Mouse (Mus musculus): Measurements from ENCODE around the gene Iqgap2.

Iqgap2 gene

DNA sequence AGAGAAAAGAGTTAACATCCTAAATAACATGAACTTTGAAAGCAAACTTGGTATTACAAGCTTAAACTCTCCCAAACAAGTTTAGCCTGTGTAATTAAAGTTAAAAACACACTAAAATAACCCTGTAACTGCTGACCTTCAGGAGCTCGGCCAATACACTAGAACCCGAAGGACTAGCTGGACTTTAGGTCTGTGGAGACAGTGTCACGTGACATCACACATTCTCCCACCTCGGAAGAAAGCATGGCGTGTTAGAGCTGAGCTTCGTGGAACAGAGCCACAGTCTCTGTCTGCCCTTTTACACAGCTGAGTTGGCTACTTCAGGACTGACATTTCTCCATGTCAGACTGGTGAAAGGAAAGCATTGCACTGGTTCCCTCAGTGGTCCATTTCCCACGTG, 4.3 kb downstream of the Iqgap2 start:
- DNase-seq (ENCODE audit: low read depth, low spot score), result no peak

- DNase-seq (ENCODE audit: low read depth, low spot score), result no peak
Measured at GRCm38 (mm10) chr13:95884455-95884854, 7.3 kb downstream of the Iqgap2 start.

DNA sequence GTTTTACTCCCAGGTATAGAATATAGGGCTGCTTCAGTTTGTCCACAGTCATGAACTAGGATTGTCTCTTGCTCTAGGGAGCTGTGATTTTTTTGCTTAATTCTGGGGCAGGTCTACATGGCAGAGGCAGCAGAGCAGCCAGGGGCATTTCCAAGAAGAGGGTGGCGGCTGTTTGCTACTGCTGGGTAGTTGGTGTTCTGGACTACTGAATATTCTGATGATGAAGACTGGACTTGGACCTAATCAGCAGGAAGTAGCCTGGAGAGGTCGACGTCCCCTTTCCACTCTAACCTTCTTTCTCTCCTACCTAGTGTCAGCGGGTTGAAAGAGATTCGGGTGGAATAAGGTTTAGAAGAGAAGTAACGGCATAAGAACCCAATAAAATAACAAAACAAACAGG, 9.7 kb downstream of the Iqgap2 start:
- no peak for DNase-seq (ENCODE audit: low read depth, low spot score)

DNA sequence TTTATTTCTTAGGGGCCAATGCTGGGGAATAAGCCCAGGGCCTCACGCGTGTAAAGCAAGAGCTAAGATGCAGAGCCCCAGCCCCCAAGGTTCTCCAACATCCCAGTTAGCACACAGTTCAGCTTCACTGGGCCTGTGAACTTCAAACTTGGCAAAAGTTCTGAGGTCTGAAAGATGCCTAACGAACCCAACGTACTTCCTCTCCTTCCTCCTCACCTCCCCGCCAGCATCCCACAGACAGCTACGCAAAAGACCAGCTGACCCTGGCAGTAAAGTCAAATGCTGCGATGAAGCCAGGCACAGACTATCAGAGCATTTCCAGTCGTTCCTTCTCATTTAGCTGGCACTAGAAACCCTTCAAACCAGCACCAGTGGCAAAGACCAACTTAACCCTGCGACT, 10.3 kb downstream of the Iqgap2 start:
- DNase-seq (ENCODE audit: low read depth, low spot score), result no peak

DNA sequence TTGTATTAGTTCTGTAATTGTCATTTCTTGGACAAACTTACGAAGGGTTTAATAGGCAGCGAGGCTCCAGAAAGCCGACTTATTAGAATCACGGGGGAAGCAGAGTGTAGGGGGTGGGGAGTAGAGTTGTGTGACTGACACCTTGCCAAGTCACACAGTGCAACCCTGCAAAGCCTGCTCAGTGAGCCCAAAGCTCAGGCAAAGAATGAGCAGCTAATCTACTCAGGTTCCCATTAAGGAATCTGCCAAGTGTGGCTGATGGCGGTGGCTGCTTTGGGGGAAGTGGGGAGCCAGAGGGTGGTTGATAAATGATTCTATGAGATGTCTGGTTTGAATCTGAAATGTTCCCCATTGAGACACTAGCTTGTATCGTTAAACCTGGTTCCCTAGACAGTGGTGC, 11.1 kb downstream of the Iqgap2 start:
- DNase-seq (ENCODE audit: low read depth, low spot score), result no peak

DNA sequence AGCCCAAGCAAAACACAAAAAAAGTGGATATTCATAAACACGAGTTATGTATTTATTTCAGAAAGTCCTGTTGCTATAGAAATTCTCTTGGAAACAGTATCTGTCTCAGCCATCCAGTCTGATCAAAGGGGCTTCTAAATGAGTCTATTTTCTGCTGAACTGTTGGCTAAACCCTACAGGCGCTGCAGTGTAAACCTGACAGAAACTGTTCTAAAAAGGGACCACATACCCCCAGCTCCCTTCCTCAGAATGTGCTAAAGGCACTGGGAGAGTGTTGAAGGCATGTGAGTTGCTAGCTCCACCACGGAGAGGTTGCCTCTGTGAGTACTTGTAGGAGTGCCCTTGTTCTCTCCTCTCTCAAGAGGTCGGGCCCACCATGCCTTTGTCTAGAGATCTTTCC, 19.7 kb downstream of the Iqgap2 start:
- DNase-seq (ENCODE audit: low read depth, low spot score), result no peak

DNA sequence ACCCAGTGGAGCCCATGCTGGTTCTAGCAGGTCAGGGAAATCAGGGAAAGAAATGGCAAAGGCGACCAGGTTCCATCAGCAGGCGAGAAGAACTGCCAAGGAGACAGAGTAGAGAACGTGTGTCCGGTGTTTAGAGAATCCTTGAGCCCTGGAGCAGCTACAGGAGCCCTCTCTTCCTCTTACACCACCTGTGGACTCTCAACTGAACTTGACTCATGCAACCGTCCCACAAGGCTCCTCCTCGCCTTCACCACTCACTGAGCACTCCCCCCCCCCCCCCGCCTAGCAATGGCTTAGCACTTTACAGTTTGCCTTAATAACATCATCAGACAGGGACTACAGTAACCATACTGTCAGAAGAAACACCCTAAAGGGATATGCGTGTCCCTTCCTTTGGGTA, 21.1 kb downstream of the Iqgap2 start:
- DNase-seq (ENCODE audit: low read depth, low spot score), result no peak

DNA sequence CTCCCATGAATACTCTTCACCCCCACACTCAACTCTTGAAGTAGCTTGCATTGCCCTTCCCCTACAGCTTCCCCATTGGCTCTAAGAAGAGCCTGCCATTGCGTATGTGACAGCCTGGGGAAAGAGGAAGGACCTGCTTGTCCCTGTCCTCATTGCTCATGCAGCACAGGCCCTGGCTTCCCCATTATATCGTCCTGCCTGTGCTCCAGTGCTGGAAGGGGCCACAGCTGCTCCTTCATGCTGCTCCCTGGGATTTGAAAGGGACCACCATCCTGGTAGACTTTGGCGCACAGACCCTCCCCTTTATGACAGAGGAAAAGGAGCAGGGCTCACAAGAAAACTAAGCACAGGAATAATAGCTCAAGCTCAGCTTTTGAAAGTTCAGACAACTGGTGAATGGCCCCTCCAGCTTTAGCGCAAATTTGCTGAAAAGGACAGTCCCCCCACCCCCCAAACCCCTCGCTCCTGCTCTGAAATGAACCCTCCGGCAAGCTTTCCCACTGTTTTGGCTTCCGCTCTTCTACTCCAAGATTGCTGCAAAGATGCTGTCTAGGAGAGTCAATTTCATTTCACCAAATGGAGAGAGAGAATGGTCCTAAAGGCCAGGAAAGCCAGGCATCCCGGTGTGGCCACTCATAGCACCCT, 22.7 kb downstream of the Iqgap2 start:
- no peak for DNase-seq (ENCODE audit: low read depth, low spot score)

GRCm38 (mm10) chr13:95862201-95862600, 29.5 kb downstream of the Iqgap2 start:
- DNase-seq (ENCODE audit: low read depth, low spot score), result no peak

DNA sequence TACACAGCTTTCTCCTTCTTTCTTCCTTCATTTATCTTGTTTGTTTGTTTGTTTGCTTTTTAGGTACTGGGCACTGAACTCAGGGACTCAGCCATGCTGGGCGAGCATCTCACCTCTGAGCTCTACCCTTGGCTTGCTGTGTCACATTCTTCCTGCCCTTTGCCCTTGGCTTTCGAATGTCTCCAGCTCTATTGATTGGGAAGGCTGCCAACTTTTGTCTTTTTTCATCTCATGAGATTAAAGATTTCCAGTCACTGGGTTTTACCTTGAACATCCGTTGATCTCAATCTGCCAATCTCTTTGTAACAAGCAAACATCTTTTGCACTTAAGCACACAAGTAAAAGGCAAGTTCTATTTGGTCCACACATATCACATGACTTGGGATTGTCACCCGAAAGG, 32.5 kb downstream of the Iqgap2 start:
- peak; percentile 73 for DNase-seq (ENCODE audit: low read depth, low spot score)

- no peak for DNase-seq (ENCODE audit: low read depth, low spot score)
Measured at GRCm38 (mm10) chr13:95858866-95859265, 32.9 kb downstream of the Iqgap2 start.

GRCm38 (mm10) chr13:95855537-95855936, 36.2 kb downstream of the Iqgap2 start:
- DNase-seq (ENCODE audit: low read depth, low spot score), result no peak

DNA sequence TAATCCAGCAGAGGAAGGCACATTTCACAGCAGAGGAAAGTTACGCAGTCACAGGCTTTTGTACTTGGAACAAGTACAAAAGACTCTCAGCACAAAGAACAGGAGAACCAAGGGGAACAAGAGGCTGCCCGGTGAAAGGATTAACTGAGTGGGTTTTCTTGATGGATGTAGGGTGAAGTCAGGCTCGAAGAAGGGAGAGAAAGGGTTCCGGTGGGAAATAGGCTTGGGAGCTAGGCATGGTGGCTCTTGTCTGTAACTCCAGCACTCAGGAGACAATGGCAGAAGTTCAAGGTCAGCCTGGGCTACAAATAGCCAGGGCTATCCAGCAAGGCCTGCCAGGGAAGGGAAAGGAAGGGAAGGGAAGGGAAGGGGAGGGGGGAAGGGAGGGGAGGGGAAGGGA, 40.1 kb downstream of the Iqgap2 start:
- DNase-seq (ENCODE audit: low read depth, low spot score), result no peak

- DNase-seq (ENCODE audit: low read depth, low spot score), result no peak
Measured at GRCm38 (mm10) chr13:95850451-95850850, 41.3 kb downstream of the Iqgap2 start.

GRCm38 (mm10) chr13:95849501-95850007, 42.2 kb downstream of the Iqgap2 start:
- no peak for DNase-seq (ENCODE audit: low read depth, low spot score)

DNA sequence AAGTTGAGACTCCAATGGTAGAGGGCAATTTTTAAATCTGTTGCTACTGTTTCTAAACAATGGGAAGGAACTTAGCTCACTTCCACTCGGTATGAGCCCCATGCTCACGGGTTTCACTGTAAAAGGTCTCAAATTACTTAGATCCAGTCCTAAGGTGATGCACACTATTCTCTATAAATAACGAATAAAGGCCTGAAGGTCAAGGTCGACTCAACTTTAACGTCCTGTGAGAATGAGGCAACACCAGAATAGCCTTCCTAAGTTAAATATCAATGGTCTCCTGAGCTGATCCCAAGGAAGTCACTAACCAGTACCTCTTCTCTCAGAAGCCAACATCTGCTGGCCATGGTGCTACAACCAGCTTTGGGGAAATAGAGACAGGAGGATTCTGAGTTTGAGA, 45.4 kb downstream of the Iqgap2 start:
- DNase-seq (ENCODE audit: low read depth, low spot score), result no peak

- DNase-seq (ENCODE audit: low read depth, low spot score), result no peak
Measured at GRCm38 (mm10) chr13:95844950-95845349, 46.8 kb downstream of the Iqgap2 start.

GRCm38 (mm10) chr13:95843411-95844026, 48.2 kb downstream of the Iqgap2 start:
- no peak for DNase-seq (ENCODE audit: low read depth, low spot score)

DNA sequence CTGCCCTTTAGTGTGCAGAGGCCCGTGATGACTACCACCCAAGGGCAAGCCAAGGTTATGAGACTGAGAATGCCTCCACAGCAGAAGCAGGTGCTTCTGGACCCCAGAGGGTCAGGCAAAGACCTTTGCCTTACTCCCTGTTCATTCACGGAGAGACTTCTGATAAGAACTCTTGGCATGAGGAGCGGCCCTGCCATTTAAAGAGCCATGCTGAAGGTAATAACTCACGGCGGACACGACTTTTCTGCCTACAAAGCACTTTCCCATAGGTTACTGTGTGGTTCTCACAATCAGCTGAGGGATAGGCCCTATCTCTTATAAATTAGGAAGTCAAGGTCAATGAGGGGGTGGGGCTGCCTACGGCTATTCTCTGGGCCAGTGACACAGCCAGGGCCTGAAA, 48.9 kb downstream of the Iqgap2 start:
- no peak for DNase-seq (ENCODE audit: low read depth, low spot score)

- DNase-seq (ENCODE audit: low read depth, low spot score), result no peak
Measured at GRCm38 (mm10) chr13:95841946-95842345, 49.8 kb downstream of the Iqgap2 start.

DNA sequence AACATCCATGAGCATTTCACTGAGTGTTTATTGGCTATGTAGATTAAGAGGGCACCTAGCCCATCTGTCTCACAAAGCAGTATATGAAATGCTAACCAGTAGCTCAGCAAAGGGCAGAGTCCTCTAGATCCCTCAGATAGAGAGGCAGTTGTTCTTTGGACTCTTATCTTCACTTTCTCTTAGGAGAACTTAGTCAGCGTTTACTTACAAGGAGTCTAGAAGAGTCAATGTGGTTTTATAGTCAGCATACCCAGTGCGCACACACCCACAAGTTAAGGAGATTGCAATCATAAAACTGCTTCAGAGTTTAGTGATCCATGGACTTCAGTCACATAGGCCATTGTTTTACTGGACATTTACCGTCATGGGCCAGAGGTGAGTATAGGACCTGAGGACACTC, 54.8 kb downstream of the Iqgap2 start:
- peak; percentile 9 for DNase-seq (ENCODE audit: low read depth, low spot score)

GRCm38 (mm10) chr13:95833473-95833872, 58.2 kb downstream of the Iqgap2 start:
- no peak for DNase-seq (ENCODE audit: low read depth, low spot score)

GRCm38 (mm10) chr13:95832712-95833111, 59.0 kb downstream of the Iqgap2 start:
- DNase-seq (ENCODE audit: low read depth, low spot score), result no peak

DNA sequence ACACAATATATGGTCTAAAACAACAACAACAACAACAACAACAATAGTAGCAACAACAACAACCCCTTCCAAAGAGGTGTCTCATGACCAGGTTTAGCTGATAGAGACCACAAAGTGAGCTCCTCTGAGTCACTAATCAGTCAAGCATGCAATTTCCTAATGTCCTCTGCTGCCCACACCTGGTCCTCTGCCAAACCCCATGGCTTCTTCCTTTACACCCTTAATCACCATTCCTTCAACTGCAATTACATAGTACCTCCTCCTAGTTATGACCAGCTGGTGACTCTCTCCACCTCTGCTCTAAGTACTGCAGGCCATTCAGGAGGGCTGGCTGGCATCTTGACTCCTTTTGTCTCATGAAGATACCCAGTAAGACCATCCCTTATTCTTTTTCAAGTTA, 60.0 kb downstream of the Iqgap2 start:
- no peak for DNase-seq (ENCODE audit: low read depth, low spot score)
